Mouse (Mus musculus): ENCODE results near the gene Morc2a.

The Morc2a gene

GRCm38 (mm10) chr11:3733933-3734636, 85.1 kb downstream of the Morc2a start:
- no peak for DNase-seq (ENCODE audit: low spot score)

GRCm38 (mm10) chr11:3735715-3736114, 86.7 kb downstream of the Morc2a start:
- no peak for DNase-seq (ENCODE audit: low spot score)

DNA sequence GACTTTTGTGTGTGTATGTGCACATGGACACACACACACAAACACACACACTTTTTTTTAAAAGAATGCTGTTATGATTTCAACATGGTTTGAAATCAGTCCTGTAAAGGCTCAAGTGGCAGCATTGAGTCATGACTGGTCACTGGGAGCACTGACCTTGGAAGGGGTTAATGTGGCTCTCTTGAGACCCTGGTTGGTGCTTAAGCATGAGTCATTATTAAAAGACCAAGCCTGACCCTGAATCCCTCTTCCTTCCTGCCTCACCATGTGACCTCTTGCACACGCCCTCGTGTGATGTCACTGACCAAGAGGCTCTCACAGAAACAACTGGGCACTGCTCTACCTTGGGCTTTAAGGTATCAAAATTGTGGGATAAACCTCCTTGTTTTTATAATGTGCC, 89.8 kb downstream of the Morc2a start:
- DNase-seq (ENCODE audit: low spot score): no peak

Measured in embryo, embryonic 10.5 days (tissue).